Mouse (Mus musculus) forebrain, embryonic 16.5 days (tissue): Measurements from ENCODE around the gene Pth2. TPM values are rescaled to one million over a fixed set of nuclear protein-coding genes. Genes with fewer than 3 reads are reported as not detected.
A peak's percentile ranks its signal among the peaks of the same experiment; 100 is the strongest.
"Not testable (repeated sequence)": the region's sequence is repeated elsewhere in the genome, so short reads cannot be mapped to it uniquely, and the experiment has no call there.

ENCODE experiments used
- ATAC-seq: fragments of 200-750 bp; cut with Nextera tagmentation; 2 replicates; pipeline ENCODE4 v1.8.0; 2017; ENCODE audit warnings: mild to moderate bottlenecking, moderate library complexity
- H3K27ac ChIP-seq: fragments of 300-500 bp; sonication (generic); 2 replicates; pipeline ENCODE4 v1.5.1; 2014; ENCODE audit warnings: low read length, control low read depth
- H3K27me3 ChIP-seq: fragments of 300-500 bp; sonication (generic); replicated peaks from 2 replicates; pipeline ENCODE4 v1.6.1; 2014; ENCODE audit warnings: low read length; ENCODE audit not compliant: control insufficient read depth, insufficient read depth
- H3K36me3 ChIP-seq: fragments of 300-500 bp; sonication (generic); 2 replicates; pipeline ENCODE4 v1.6.1; 2014; ENCODE audit not compliant: control insufficient read depth, insufficient read depth
- H3K4me1 ChIP-seq: fragments of 300-500 bp; sonication (generic); replicated peaks from 2 replicates; pipeline ENCODE4 v1.6.1; 2014; ENCODE audit warnings: low read length; ENCODE audit not compliant: control insufficient read depth, insufficient read depth
- H3K4me2 ChIP-seq: fragments of 300-500 bp; sonication (generic); 2 replicates; pipeline ENCODE4 v1.6.1; 2014; ENCODE audit warnings: mild to moderate bottlenecking, low read length, control low read depth
- H3K4me3 ChIP-seq: fragments of 300-500 bp; sonication (generic); replicated peaks from 2 replicates; pipeline ENCODE4 v1.5.1; 2014; ENCODE audit warnings: mild to moderate bottlenecking, low read length, control low read depth
- H3K9ac ChIP-seq: fragments of 300-500 bp; sonication (generic); replicated peaks from 2 replicates; pipeline ENCODE4 v1.6.1; 2014; ENCODE audit warnings: low read depth, low read length, control low read depth
- H3K9me3 ChIP-seq: fragments of 300-500 bp; sonication (generic); 2 replicates; pipeline ENCODE4 v1.6.1; 2016; ENCODE audit warnings: low read length; ENCODE audit not compliant: control insufficient read depth
- WGBS: fragments of 180-500 bp; shearing (Covaris S2); extraction: QIAGEN DNeasy Blood & Tissue Kit; methylation state at CpG from one replicate; pipeline ENCODE4 v1.1.7; 2014; 5-methylcytosine and 5-hydroxymethylcytosine counted together
- polyA plus RNA-seq: library from polyadenylated mRNA; unstranded; fragments of >200 nt; fragmentation: Nextera tagmentation; extraction: Ambion mirVana; gene quantifications from 2 replicates; pipeline ENCODE4 v1.2.1, GENCODE M21; 2015

The Pth2 gene
- polyA plus RNA-seq, 1 experiment from 2014 or later: 0.63 TPM

DNA sequence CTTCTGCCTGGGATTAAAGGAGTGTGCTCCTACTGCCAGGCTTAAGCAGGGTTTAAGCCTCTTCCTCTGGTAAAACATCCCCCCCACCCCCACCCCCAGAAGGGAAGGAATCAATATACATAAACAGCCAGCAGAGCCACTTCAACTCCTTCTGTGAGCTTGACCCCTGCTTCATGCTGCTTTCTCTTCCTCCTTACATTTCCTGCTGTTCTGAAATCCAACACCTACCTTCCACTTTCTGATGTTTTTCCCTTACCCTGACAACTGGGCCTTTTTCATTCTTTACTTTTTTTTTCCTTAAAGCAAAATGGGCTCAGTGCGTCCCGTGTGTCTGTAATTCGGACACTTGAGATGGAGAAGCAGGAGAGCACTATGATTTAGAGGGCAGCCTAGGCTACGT is 30.5 kb upstream of the Pth2 start:
- Histone ChIP-seq H3K4me3 (no peak overlapping the region), H3K4me2 (no peak overlapping the region), H3K4me1 (peaks cover 19% of the 10 kb centered on the region), H3K27me3 (no peaks in the 10 kb centered on the region), H3K36me3 (no peaks in the 10 kb centered on the region), H3K9ac (no peak overlapping the region), H3K27ac (no peak overlapping the region), H3K9me3 (no peaks in the 10 kb centered on the region)
- 70% methylated on average over 4 of the region's 4 CpGs for WGBS
- no peak for ATAC-seq

GRCm38 (mm10) chr7:45151303-45151702 is 29.5 kb upstream of the Pth2 start:
- no peak overlapping the region for H3K9ac ChIP-seq
- ATAC-seq: no peak
- peaks cover 23% of the 10 kb centered on the region for H3K4me1 ChIP-seq
- H3K27me3 ChIP-seq: no peaks in the 10 kb centered on the region
- no peak overlapping the region for H3K27ac ChIP-seq
- H3K4me3 ChIP-seq: no peak overlapping the region
- H3K9me3 ChIP-seq: no peaks in the 10 kb centered on the region
- WGBS: 28% methylated on average over 11 of the region's 11 CpGs
- H3K36me3 ChIP-seq: no peaks in the 10 kb centered on the region
- no peak overlapping the region for H3K4me2 ChIP-seq

DNA sequence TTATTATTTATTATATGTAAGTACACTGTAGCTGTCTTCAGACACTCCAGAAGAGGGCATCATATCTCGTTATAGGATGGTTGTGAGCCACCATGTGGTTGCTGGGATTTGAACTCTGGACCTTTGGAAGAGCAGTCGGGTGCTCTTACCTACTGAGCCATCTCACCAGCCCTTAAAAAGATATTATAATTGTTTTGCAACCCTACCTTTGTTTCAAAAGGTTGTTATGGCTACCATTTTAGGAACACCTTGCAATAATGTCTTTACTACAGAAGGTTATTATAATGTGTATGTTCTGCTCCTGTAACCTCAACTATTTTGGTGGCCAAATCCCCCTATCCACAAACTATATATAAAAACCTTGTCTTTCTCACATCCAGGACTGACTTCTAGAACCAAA is 27.7 kb upstream of the Pth2 start:
- ATAC-seq, H3K27me3 ChIP-seq, H3K4me2 ChIP-seq, H3K9ac ChIP-seq, H3K27ac ChIP-seq, H3K9me3 ChIP-seq, H3K4me3 ChIP-seq, H3K36me3 ChIP-seq: not testable (repeated sequence)
- peaks cover 23% of the 10 kb centered on the region for H3K4me1 ChIP-seq
- 96% methylated on average over 2 of the region's 2 CpGs for WGBS

- no peaks in the 10 kb centered on the region for H3K27me3 ChIP-seq
- peak overlapping the region; percentile 78 for H3K4me3 ChIP-seq
- peak overlapping the region; percentile 68 for H3K4me2 ChIP-seq
- peak overlapping the region; percentile 67 for H3K9ac ChIP-seq
- 4% methylated on average over 5 of the region's 5 CpGs for WGBS
- H3K4me1 ChIP-seq: peaks cover 23% of the 10 kb centered on the region
- no peaks in the 10 kb centered on the region for H3K36me3 ChIP-seq
- ATAC-seq: no peak; the same call in 1 of the 2 replicates
- peak overlapping the region; percentile 97 for H3K27ac ChIP-seq
- H3K9me3 ChIP-seq: no peaks in the 10 kb centered on the region
Observed at GRCm38 (mm10) chr7:45153586-45153985, 27.2 kb upstream of the Pth2 start.

GRCm38 (mm10) chr7:45154096-45154992 is 26.5 kb upstream of the Pth2 start, which contains the start of the genes Pih1d1 and Aldh16a1:
Pih1d1 (plus strand) TSS chr7:45154303.
Aldh16a1 (minus strand) TSS chr7:45154584.
- Histone ChIP-seq H3K4me3 (peak within 1 kb of the TSS; percentile 78), H3K4me2 (peak within 1 kb of the TSS; percentile 68), H3K36me3 (no peaks in the 10 kb centered on the region; the same call in 1 of the 2 replicates), H3K27me3 (no peaks in the 10 kb centered on the region), H3K9ac (peak within 1 kb of the TSS; percentile 67), H3K4me1 (peaks cover 23% of the 10 kb centered on the region), H3K9me3 (no peaks in the 10 kb centered on the region), H3K27ac (peak within 1 kb of the TSS; percentile 97)
- 4% methylated on average over 69 of the region's 69 CpGs for WGBS
- peak; percentile 97 for ATAC-seq

GRCm38 (mm10) chr7:45154993-45155514 is 25.7 kb upstream of the Pth2 start:
- Histone ChIP-seq H3K4me1 (peaks cover 23% of the 10 kb centered on the region), H3K9ac (peak overlapping the region; percentile 48; the same call in 1 of the 2 replicates), H3K4me2 (peak overlapping the region; percentile 68), H3K36me3 (no peaks in the 10 kb centered on the region; the same call in 1 of the 2 replicates), H3K27me3 (no peaks in the 10 kb centered on the region), H3K9me3 (no peaks in the 10 kb centered on the region), H3K4me3 (peak overlapping the region; percentile 78), H3K27ac (peak overlapping the region; percentile 97)
- WGBS: 78% methylated on average over 12 of the region's 12 CpGs
- no peak for ATAC-seq

- no peak overlapping the region for H3K27ac ChIP-seq
- H3K9ac ChIP-seq: no peak overlapping the region
- peaks cover 23% of the 10 kb centered on the region for H3K4me1 ChIP-seq
- WGBS: 84% methylated on average over 9 of the region's 9 CpGs
- H3K27me3 ChIP-seq: no peaks in the 10 kb centered on the region
- H3K36me3 ChIP-seq: no peaks in the 10 kb centered on the region; the same call in 1 of the 2 replicates
- ATAC-seq: no peak
- H3K4me2 ChIP-seq: no peak overlapping the region; the same call in 1 of the 2 replicates
- H3K4me3 ChIP-seq: no peak overlapping the region
- no peaks in the 10 kb centered on the region for H3K9me3 ChIP-seq
Observed at GRCm38 (mm10) chr7:45155590-45155989, 25.2 kb upstream of the Pth2 start.

DNA sequence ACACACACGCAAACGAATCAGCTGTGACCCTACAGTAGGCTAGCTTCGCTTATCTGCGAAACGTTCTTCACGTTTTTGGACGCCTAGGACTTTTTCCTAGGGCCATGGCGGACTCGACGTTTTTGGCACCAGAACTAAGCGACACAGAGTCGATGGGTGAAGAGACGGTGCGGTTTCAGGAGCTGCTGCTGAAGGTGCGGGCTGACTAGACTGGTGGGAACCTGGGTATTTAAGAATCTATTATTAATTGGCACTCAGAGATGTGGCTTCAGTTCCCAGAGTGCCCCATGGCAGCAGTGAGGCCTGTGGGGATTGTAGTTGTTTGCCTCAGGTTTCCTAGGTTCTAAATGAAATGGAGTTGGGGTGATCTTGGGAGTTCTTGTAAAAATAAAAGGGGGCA is 24.6 kb upstream of the Pth2 start:
- Histone ChIP-seq H3K9ac (no peak overlapping the region), H3K4me1 (peaks cover 19% of the 10 kb centered on the region), H3K9me3 (no peaks in the 10 kb centered on the region), H3K27me3 (no peaks in the 10 kb centered on the region), H3K27ac (no peak overlapping the region), H3K36me3 (no peaks in the 10 kb centered on the region; the same call in 1 of the 2 replicates), H3K4me2 (no peak overlapping the region), H3K4me3 (no peak overlapping the region)
- ATAC-seq: no peak
- WGBS: 94% methylated on average over 15 of the region's 15 CpGs

GRCm38 (mm10) chr7:45157459-45157858 is 23.3 kb upstream of the Pth2 start:
- 75% methylated on average over 14 of the region's 14 CpGs for WGBS

More at GRCm38 (mm10) chr7:45157459-45157858, 23.3 kb upstream of the Pth2 start:
- no peak overlapping the region for H3K27ac ChIP-seq
- H3K4me2 ChIP-seq: no peak overlapping the region
- no peaks in the 10 kb centered on the region; the same call in 1 of the 2 replicates for H3K36me3 ChIP-seq
- H3K4me1 ChIP-seq: peaks cover 20% of the 10 kb centered on the region
- H3K27me3 ChIP-seq: no peaks in the 10 kb centered on the region
- ATAC-seq: no peak
- no peak overlapping the region for H3K4me3 ChIP-seq
- no peaks in the 10 kb centered on the region for H3K9me3 ChIP-seq
- H3K9ac ChIP-seq: no peak overlapping the region
